Mouse (Mus musculus): ENCODE measurements around the gene Ptp4a2.

GRCm38 (mm10) chr4:129783506-129783905, 27.5 kb upstream of the Ptp4a2 start:
- TF ChIP-seq CTCF (IDR thresholded peaks at IDR 0.05; ENCODE audit: low read depth) (no peak), EP300 (IDR thresholded peaks at IDR 0.05; ENCODE audit: low read depth) (no peak)
